Mouse (Mus musculus): Measurements from ENCODE around the gene Maz. TPM values are rescaled to one million over a fixed set of nuclear protein-coding genes. Genes with fewer than 3 reads are reported as not detected.

The Maz gene
- polyA plus RNA-seq, 1 experiment from 2014 or later, result 68.8 TPM

DNA sequence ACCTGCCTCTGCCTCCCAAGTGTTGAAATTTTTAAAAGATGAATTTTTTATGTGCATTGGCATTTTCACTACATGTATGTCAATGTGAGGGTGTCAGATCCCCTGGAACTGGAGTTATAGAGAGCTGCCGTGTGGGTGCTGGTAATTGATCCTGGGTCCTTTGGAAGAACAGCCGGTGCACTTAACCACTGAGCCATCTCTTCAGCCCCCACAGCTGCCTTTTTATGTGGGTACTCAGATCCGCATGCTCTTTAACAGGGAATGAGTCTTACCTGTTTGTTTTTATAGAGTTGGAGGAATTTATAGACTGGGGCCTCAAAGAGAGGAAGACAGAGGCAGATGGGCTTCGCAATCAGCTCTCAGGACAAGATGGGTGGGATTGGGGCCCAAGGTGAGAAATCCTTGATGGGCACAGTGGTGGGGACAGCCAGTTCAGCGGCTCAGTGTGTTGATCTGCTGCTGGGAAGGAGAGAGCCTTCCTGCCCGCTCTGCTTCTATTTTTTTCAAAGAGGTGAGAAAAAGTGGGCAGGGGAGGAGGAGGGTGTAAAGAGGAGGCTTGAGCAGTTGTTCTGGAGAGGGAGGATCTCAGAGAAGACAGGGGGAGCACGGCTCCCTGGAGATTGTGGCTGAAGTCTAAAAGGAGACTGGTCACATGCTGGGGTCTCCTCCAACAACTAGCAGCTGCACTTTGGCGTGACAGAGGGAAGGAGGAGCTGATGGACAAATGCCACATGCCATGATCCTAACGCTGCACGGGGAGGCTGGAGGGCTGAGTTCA, 42.0 kb downstream of the Maz start:
- no peak for DNase-seq (ENCODE audit: low spot score)
- 71% methylated on average over 10 of the region's 10 CpGs for WGBS
- Histone ChIP-seq H3K9me3 (no peaks in the 10 kb centered on the region), H3K4me3 (no peak overlapping the region), H3K27ac (replicated peaks) (no peak overlapping the region), H3K4me1 (0 out of 2 replicates have a peak, but pooled peaks cover 3% of the 10 kb centered on the region), H3K27me3 (replicated peaks; ENCODE audit: low read depth, poor library complexity, severe bottlenecking) (no peaks in the 10 kb centered on the region), H3K36me3 (replicated peaks) (peaks cover 16% of the 10 kb centered on the region)

DNA sequence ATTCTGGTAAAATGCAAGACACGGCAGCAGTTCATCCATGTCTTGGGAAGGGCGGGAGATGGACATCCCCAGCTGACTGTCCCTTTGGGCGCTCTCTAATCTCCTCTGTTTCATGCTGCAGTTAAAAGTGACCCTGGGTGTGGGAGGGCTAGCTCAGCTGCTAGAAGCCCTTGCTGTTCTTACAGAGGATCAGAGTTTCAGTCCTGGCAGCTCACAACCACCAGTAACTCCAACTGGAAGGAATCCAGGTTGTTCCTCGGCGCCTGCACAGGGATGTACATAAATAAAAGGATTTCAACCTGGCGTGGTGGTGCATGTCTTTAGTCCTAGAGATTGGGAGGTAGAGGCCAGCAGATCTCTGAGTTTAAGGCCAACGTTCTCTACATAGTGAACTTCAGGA, 43.7 kb downstream of the Maz start:
- H3K27ac ChIP-seq (replicated peaks), result no peak overlapping the region
- no peaks in the 10 kb centered on the region for H3K27me3 ChIP-seq (replicated peaks; ENCODE audit: low read depth, poor library complexity, severe bottlenecking)
- H3K4me3 ChIP-seq, result no peak overlapping the region
- DNase-seq (ENCODE audit: low spot score), result no peak
- H3K4me1 ChIP-seq, result 0 out of 2 replicates have a peak, but pooled peaks cover 3% of the 10 kb centered on the region
- peaks cover 34% of the 10 kb centered on the region for H3K36me3 ChIP-seq (replicated peaks)
- H3K9me3 ChIP-seq, result no peaks in the 10 kb centered on the region
- WGBS, result 84% methylated on average over 7 of the region's 7 CpGs

DNA sequence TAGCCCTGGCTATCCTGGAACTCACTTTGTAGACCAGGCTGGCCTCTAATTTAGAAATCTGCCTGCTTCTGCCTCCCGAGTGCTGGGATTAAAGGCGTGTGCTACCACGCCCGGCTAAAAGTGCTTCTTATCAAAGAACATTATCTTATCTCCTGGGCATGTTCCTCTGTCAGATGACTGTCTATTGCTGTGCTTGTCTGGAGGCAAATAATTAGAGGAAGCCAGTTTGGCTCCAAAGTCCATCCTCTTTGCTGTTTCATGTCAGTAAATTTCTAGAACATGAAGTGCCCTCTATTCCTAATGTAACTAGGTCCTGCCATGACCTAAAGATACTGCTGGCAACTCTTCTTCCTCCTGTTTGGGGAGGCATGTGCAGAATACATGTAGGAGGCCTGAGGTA, 44.8 kb downstream of the Maz start:
- no peaks in the 10 kb centered on the region for H3K9me3 ChIP-seq
- H3K4me1 ChIP-seq, result peaks cover 9% of the 10 kb centered on the region
- WGBS, result 95% methylated on average over 4 of the region's 4 CpGs
- H3K27ac ChIP-seq (replicated peaks), result no peak overlapping the region
- no peak for DNase-seq (ENCODE audit: low spot score)
- no peaks in the 10 kb centered on the region for H3K27me3 ChIP-seq (replicated peaks; ENCODE audit: low read depth, poor library complexity, severe bottlenecking)
- H3K36me3 ChIP-seq (replicated peaks), result peaks cover 37% of the 10 kb centered on the region
- no peak overlapping the region for H3K4me3 ChIP-seq

GRCm38 (mm10) chr7:126981601-126982000, 45.2 kb downstream of the Maz start:
- H3K9me3 ChIP-seq, result no peaks in the 10 kb centered on the region
- no peaks in the 10 kb centered on the region for H3K27me3 ChIP-seq (replicated peaks; ENCODE audit: low read depth, poor library complexity, severe bottlenecking)
- no peak overlapping the region for H3K4me3 ChIP-seq
- DNase-seq (ENCODE audit: low spot score), result no peak
- 96% methylated on average over 2 of the region's 2 CpGs for WGBS
- peaks cover 37% of the 10 kb centered on the region for H3K36me3 ChIP-seq (replicated peaks)
- H3K27ac ChIP-seq (replicated peaks), result no peak overlapping the region
- H3K4me1 ChIP-seq, result peaks cover 13% of the 10 kb centered on the region

GRCm38 (mm10) chr7:126978841-126979240, 48.0 kb downstream of the Maz start:
- H3K9me3 ChIP-seq, result no peaks in the 10 kb centered on the region
- WGBS, result 90% methylated on average over 6 of the region's 6 CpGs
- H3K4me3 ChIP-seq, result no peak overlapping the region
- no peak for DNase-seq (ENCODE audit: low spot score)
- no peaks in the 10 kb centered on the region for H3K27me3 ChIP-seq (replicated peaks; ENCODE audit: low read depth, poor library complexity, severe bottlenecking)
- H3K4me1 ChIP-seq, result peaks cover 17% of the 10 kb centered on the region
- H3K27ac ChIP-seq (replicated peaks), result no peak overlapping the region
- H3K36me3 ChIP-seq (replicated peaks), result peaks cover 37% of the 10 kb centered on the region

- 29% methylated on average over 14 of the region's 14 CpGs for WGBS
Observed at GRCm38 (mm10) chr7:126976878-126977459, 49.9 kb downstream of the Maz start.

DNA sequence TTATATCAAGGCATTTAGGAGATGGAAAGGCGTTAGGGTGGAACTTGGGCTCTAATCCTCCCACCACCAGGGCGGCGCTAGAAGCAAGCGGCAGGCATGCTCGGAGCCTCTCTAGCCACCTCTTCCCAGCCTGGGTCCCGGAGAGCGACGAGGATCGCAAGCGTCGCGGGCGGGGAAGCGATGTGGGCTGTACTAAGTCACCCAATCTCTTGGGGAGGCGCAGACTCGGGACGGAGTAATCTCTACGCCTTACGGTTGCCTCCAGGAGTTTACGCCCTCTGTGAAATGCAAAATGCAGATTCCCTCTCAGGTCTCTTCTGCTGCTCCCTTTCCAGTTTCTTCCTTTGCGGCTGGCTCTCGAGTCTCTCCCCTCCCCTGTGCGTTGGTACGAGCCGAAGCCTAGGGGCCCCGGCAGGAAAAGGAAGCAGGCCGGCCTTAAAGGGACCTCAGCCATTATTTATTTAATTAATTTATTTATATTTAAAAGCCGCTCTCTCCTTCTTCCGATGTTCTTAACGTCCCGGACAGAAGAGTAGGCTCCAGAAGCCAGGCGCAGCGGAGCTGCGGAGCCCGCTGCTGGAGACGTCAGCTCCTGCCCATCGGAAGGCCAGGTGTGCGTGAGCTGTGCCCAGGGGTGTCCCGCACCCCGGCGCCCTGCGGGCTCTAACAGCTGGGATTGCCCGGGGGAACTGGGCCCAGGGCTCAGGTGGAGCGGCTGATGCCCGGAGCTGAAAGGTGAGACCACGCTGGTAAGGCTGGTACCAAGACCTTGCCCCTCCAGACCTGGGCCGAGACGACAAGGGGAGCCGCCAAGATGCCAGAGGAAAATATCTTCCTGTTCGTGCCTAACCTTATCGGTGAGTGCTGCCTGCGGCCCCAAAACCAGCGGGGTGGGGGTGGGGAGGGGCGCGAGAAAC, 50.6 kb downstream of the Maz start, which contains the start of gene Cdiptos:
Cdiptos (minus strand) TSS at position 149 of the 917 bp plus-strand sequence.
- Histone ChIP-seq H3K4me1 (peaks cover 17% of the 10 kb centered on the region), H3K9me3 (no peaks in the 10 kb centered on the region), H3K27me3 (replicated peaks; ENCODE audit: low read depth, poor library complexity, severe bottlenecking) (no peaks in the 10 kb centered on the region), H3K27ac (replicated peaks) (peak within 1 kb of the TSS; percentile 98), H3K4me3 (peak within 1 kb of the TSS; percentile 94), H3K36me3 (replicated peaks) (peaks cover 33% of the 10 kb centered on the region)
- peak; percentile 98 for DNase-seq (ENCODE audit: low spot score)
- WGBS, result under 1% methylated on average over 55 of the region's 55 CpGs

More at GRCm38 (mm10) chr7:126976878-126977459, 49.9 kb downstream of the Maz start:
- peaks cover 17% of the 10 kb centered on the region for H3K4me1 ChIP-seq
- DNase-seq (ENCODE audit: low spot score), result no peak
- H3K4me3 ChIP-seq, result peak overlapping the region; percentile 94
- peaks cover 37% of the 10 kb centered on the region for H3K36me3 ChIP-seq (replicated peaks)
- no peaks in the 10 kb centered on the region for H3K9me3 ChIP-seq
- no peaks in the 10 kb centered on the region for H3K27me3 ChIP-seq (replicated peaks; ENCODE audit: low read depth, poor library complexity, severe bottlenecking)
- H3K27ac ChIP-seq (replicated peaks), result peak overlapping the region; percentile 98

DNA sequence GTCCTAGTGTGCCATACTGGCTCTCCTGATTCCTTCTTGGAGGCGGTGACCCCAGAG, 51.1 kb downstream of the Maz start, which contains the start of gene Cdipt:
Cdipt (plus strand) TSS at position 22 of the 57 bp plus-strand sequence.
- peaks cover 29% of the 10 kb centered on the region for H3K36me3 ChIP-seq (replicated peaks)
- no peaks in the 10 kb centered on the region for H3K27me3 ChIP-seq (replicated peaks; ENCODE audit: low read depth, poor library complexity, severe bottlenecking)
- no peak for DNase-seq (ENCODE audit: low spot score)
- WGBS, result 5% methylated on average over 1 of the region's 1 CpGs
- peak within 1 kb of the TSS; percentile 94 for H3K4me3 ChIP-seq
- no peaks in the 10 kb centered on the region for H3K9me3 ChIP-seq
- H3K27ac ChIP-seq (replicated peaks), result peak within 1 kb of the TSS; percentile 98
- peaks cover 17% of the 10 kb centered on the region for H3K4me1 ChIP-seq

DNA sequence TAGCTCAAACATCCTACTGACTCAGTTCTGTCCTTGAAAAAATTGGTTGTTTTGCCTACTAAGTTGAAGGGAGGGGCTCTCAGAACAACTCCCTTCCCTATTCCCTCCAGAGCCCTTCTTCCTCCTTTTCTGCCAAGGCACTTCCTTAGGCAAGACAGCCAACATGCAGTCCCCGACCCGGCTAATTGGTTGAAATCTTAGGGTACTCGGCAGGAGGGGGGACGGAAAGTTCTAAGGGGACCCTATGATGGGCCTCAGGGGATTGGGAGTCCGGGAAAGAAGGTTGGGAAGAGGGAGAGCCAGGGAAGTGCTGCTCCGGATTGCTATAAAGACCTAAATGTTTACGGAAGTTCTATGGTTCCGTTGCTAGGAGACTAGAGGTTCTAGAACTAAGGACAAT, 51.3 kb downstream of the Maz start:
- H3K36me3 ChIP-seq (replicated peaks), result peaks cover 27% of the 10 kb centered on the region
- H3K9me3 ChIP-seq, result no peaks in the 10 kb centered on the region
- 13% methylated on average over 8 of the region's 8 CpGs for WGBS
- H3K27ac ChIP-seq (replicated peaks), result peak overlapping the region; percentile 98
- H3K4me3 ChIP-seq, result peak overlapping the region; percentile 94
- no peaks in the 10 kb centered on the region for H3K27me3 ChIP-seq (replicated peaks; ENCODE audit: low read depth, poor library complexity, severe bottlenecking)
- no peak for DNase-seq (ENCODE audit: low spot score)
- peaks cover 17% of the 10 kb centered on the region for H3K4me1 ChIP-seq

Small RNAs within 50 kb of the gene (microRNA-seq; reads per million reads assigned to microRNA genes)
- gene Gm44343, result not detected

Other genes with a start within 250 kb of the Maz start
- gene Tbx6, start 245.6 kb downstream of the Maz start, polyA plus RNA-seq (2016; fragmentation: Nextera tagmentation; extraction: Ambion mirVana), result 0.36 and 0.60 TPM in 2 replicates
- 390 and 408 TPM in 2 replicates for gene Ppp4c, start 234.5 kb downstream of the Maz start, polyA plus RNA-seq (2016; fragmentation: Nextera tagmentation; extraction: Ambion mirVana)
- gene Fam57b, start 229.4 kb downstream of the Maz start, polyA plus RNA-seq (2016; fragmentation: Nextera tagmentation; extraction: Ambion mirVana), result 0.80 and 1.2 TPM in 2 replicates
- not detected in 2 replicates for gene 4930451I11Rik, start 195.4 kb downstream of the Maz start, polyA plus RNA-seq (2016; fragmentation: Nextera tagmentation; extraction: Ambion mirVana)
- gene Doc2a, start 179.6 kb downstream of the Maz start, polyA plus RNA-seq (2016; fragmentation: Nextera tagmentation; extraction: Ambion mirVana), result 3.1 and 5.5 TPM in 2 replicates
- 49.3 and 57.0 TPM in 2 replicates for gene Hirip3, start 165.1 kb downstream of the Maz start, polyA plus RNA-seq (2016; fragmentation: Nextera tagmentation; extraction: Ambion mirVana)
- gene Ino80e, start 164.7 kb downstream of the Maz start, polyA plus RNA-seq (2016; fragmentation: Nextera tagmentation; extraction: Ambion mirVana), result 114 and 118 TPM in 2 replicates
- gene Taok2, start 142.3 kb downstream of the Maz start, polyA plus RNA-seq (2016; fragmentation: Nextera tagmentation; extraction: Ambion mirVana), result 55.3 and 56.9 TPM in 2 replicates
- gene Tmem219, start 104.1 kb downstream of the Maz start, polyA plus RNA-seq (2016; fragmentation: Nextera tagmentation; extraction: Ambion mirVana), result 16.7 and 21.3 TPM in 2 replicates
- 20.2 and 21.3 TPM in 2 replicates for gene Kctd13, start 98.2 kb downstream of the Maz start, polyA plus RNA-seq (2016; fragmentation: Nextera tagmentation; extraction: Ambion mirVana)
- 0.14 and 0.15 TPM in 2 replicates for gene Asphd1, start 77.5 kb downstream of the Maz start, polyA plus RNA-seq (2016; fragmentation: Nextera tagmentation; extraction: Ambion mirVana)
- 0.77 and 1.2 TPM in 2 replicates for gene Sez6l2, start 76.5 kb downstream of the Maz start, polyA plus RNA-seq (2016; fragmentation: Nextera tagmentation; extraction: Ambion mirVana)
- 79.9 and 85.2 TPM in 2 replicates for gene Cdipt, start 51.1 kb downstream of the Maz start, polyA plus RNA-seq (2016; fragmentation: Nextera tagmentation; extraction: Ambion mirVana)
- gene Cdiptos, start 50.9 kb downstream of the Maz start, polyA plus RNA-seq (2016; fragmentation: Nextera tagmentation; extraction: Ambion mirVana), result 0.50 and 0.77 TPM in 2 replicates
- gene Mvp, start 12.4 kb downstream of the Maz start, polyA plus RNA-seq (2016; fragmentation: Nextera tagmentation; extraction: Ambion mirVana), result 4.1 TPM in 2 replicates
- gene Pagr1b, start 10.6 kb downstream of the Maz start, polyA plus RNA-seq (2016; fragmentation: Nextera tagmentation; extraction: Ambion mirVana), result 0.78 TPM in 1 of 2 replicates, not detected in the other
- gene Pagr1a, start 9.7 kb downstream of the Maz start, polyA plus RNA-seq (2016; fragmentation: Nextera tagmentation; extraction: Ambion mirVana), result 41.1 and 107 TPM in 2 replicates
- gene Gm42742, start 5.9 kb downstream of the Maz start, polyA plus RNA-seq (2016; fragmentation: Nextera tagmentation; extraction: Ambion mirVana), result 37.7 and 92.9 TPM in 2 replicates
- gene Prrt2, start 5.8 kb downstream of the Maz start, polyA plus RNA-seq (2016; fragmentation: Nextera tagmentation; extraction: Ambion mirVana), result 2.7 and 3.4 TPM in 2 replicates
- gene Kif22, start 15.4 kb upstream of the Maz start, polyA plus RNA-seq (2016; fragmentation: Nextera tagmentation; extraction: Ambion mirVana), result 200 and 207 TPM in 2 replicates
- gene Zg16, start 60.3 kb upstream of the Maz start, polyA plus RNA-seq (2016; fragmentation: Nextera tagmentation; extraction: Ambion mirVana), result not detected in 2 replicates
- gene AI467606, start 64.3 kb upstream of the Maz start, polyA plus RNA-seq (2016; fragmentation: Nextera tagmentation; extraction: Ambion mirVana), result 0.54 and 1.4 TPM in 2 replicates
- gene Qprt, start 95.2 kb upstream of the Maz start, polyA plus RNA-seq (2016; fragmentation: Nextera tagmentation; extraction: Ambion mirVana), result 3.7 and 4.1 TPM in 2 replicates
- gene Spn, start 110.8 kb upstream of the Maz start, polyA plus RNA-seq (2016; fragmentation: Nextera tagmentation; extraction: Ambion mirVana), result 0.04 and 0.09 TPM in 2 replicates
- gene Cd2bp2, start 169.0 kb upstream of the Maz start, polyA plus RNA-seq (2016; fragmentation: Nextera tagmentation; extraction: Ambion mirVana), result 89.9 and 93.4 TPM in 2 replicates
- 31.3 and 34.4 TPM in 2 replicates for gene Tbc1d10b, start 181.4 kb upstream of the Maz start, polyA plus RNA-seq (2016; fragmentation: Nextera tagmentation; extraction: Ambion mirVana)
- gene Mylpf, start 181.9 kb upstream of the Maz start, polyA plus RNA-seq (2016; fragmentation: Nextera tagmentation; extraction: Ambion mirVana), result 9.3 and 10.7 TPM in 2 replicates
- gene Zfp553, start 206.0 kb upstream of the Maz start, polyA plus RNA-seq (2016; fragmentation: Nextera tagmentation; extraction: Ambion mirVana), result 73.5 and 75.8 TPM in 2 replicates
- gene Sept1, start 206.1 kb upstream of the Maz start, polyA plus RNA-seq (2016; fragmentation: Nextera tagmentation; extraction: Ambion mirVana), result 27.3 and 30.0 TPM in 2 replicates
- gene Zfp771, start 217.2 kb upstream of the Maz start, polyA plus RNA-seq (2016; fragmentation: Nextera tagmentation; extraction: Ambion mirVana), result 65.1 and 69.1 TPM in 2 replicates
- gene Dctpp1, start 233.7 kb upstream of the Maz start, polyA plus RNA-seq (2016; fragmentation: Nextera tagmentation; extraction: Ambion mirVana), result 363 and 380 TPM in 2 replicates
- 82.5 and 86.4 TPM in 2 replicates for gene Sephs2, start 247.0 kb upstream of the Maz start, polyA plus RNA-seq (2016; fragmentation: Nextera tagmentation; extraction: Ambion mirVana)